Mouse (Mus musculus) limb, embryonic 11.5 days (tissue): ENCODE measurements at regions not wholly inside any gene's neighbourhood (a gene's known extent, or its start where the extent isn't known, plus 50 kb on each side); places are given as distances from the start of the nearest gene placed in this dataset.

Source experiments
- ATAC-seq: fragments of 200-750 bp; cut with Nextera tagmentation; 2 replicates; pipeline ENCODE4 v1.8.0; 2017; ENCODE audit warnings: low read depth; ENCODE audit not compliant: insufficient number of reproducible peaks, low FRiP score, low TSS enrichment
- DNase-seq: peaks from one replicate; pipeline ENCODE4 v3.0.0-alpha.2; 2015; ENCODE audit warnings: low spot score
- H3K27ac ChIP-seq: fragments of 300-500 bp; sonication (generic); replicated peaks from 2 replicates; pipeline ENCODE4 v1.5.1; 2014; ENCODE audit warnings: low read depth, mild to moderate bottlenecking, low read length
- H3K27me3 ChIP-seq: fragments of 300-500 bp; sonication (generic); 2 replicates; pipeline ENCODE4 v1.6.1; 2014; ENCODE audit warnings: mild to moderate bottlenecking, low read length, mixed read lengths; ENCODE audit not compliant: control insufficient read depth, insufficient read depth
- H3K36me3 ChIP-seq: fragments of 300-500 bp; sonication (generic); 2 replicates; pipeline ENCODE4 v1.6.1; 2014; ENCODE audit warnings: mild to moderate bottlenecking, low read length, moderate library complexity, mixed read lengths; ENCODE audit not compliant: control insufficient read depth, insufficient read depth
- H3K4me1 ChIP-seq: fragments of 300-500 bp; sonication (generic); 2 replicates; pipeline ENCODE4 v1.6.1; 2014; ENCODE audit warnings: low read length, mixed read lengths; ENCODE audit not compliant: control insufficient read depth, insufficient read depth
- H3K4me2 ChIP-seq: fragments of 300-500 bp; sonication (generic); 2 replicates; pipeline ENCODE4 v1.6.1; 2014; ENCODE audit warnings: low read depth, mild to moderate bottlenecking, moderate library complexity; ENCODE audit not compliant: severe bottlenecking
- H3K4me3 ChIP-seq: fragments of 300-500 bp; sonication (generic); 2 replicates; pipeline ENCODE4 v1.5.1; 2014; ENCODE audit warnings: low read depth, low read length
- H3K9ac ChIP-seq: fragments of 300-500 bp; sonication (generic); 2 replicates; pipeline ENCODE4 v1.6.1; 2014; ENCODE audit warnings: mild to moderate bottlenecking, low read length
- H3K9me3 ChIP-seq: fragments of 300-500 bp; sonication (generic); 2 replicates; pipeline ENCODE4 v1.6.1; 2016; ENCODE audit warnings: low read length; ENCODE audit not compliant: control insufficient read depth
- WGBS: fragments of 180-500 bp; shearing (Covaris S2); extraction: QIAGEN DNeasy Blood & Tissue Kit; methylation state at CpG from one replicate; pipeline ENCODE4 v1.1.7; 2014; 5-methylcytosine and 5-hydroxymethylcytosine counted together

GRCm38 (mm10) chr14:102828442-102828841 is 154.0 kb downstream of the Kctd12 start:
- H3K4me3 ChIP-seq, result no peak overlapping the region
- DNase-seq, result no peak
- H3K9ac ChIP-seq, result no peak overlapping the region
- no peak for ATAC-seq
- no peaks in the 10 kb centered on the region for H3K36me3 ChIP-seq
- H3K27me3 ChIP-seq, result no peaks in the 10 kb centered on the region
- H3K4me2 ChIP-seq, result no peak overlapping the region
- H3K9me3 ChIP-seq, result no peaks in the 10 kb centered on the region
- 79% methylated on average over 3 of the region's 3 CpGs for WGBS
- H3K4me1 ChIP-seq, result no peaks in the 10 kb centered on the region
- H3K27ac ChIP-seq, result no peak overlapping the region

- no peak for ATAC-seq
- no peak overlapping the region for H3K27ac ChIP-seq
- 91% methylated on average over 7 of the region's 7 CpGs for WGBS
- no peak overlapping the region for H3K9ac ChIP-seq
- DNase-seq, result no peak
- no peak overlapping the region for H3K4me2 ChIP-seq
- H3K36me3 ChIP-seq, result no peaks in the 10 kb centered on the region
- no peak overlapping the region for H3K4me3 ChIP-seq
- no peaks in the 10 kb centered on the region for H3K27me3 ChIP-seq
- H3K4me1 ChIP-seq, result no peaks in the 10 kb centered on the region
- H3K9me3 ChIP-seq, result no peaks in the 10 kb centered on the region
Measured at GRCm38 (mm10) chr14:102827756-102828384, 154.6 kb downstream of the Kctd12 start.

- ATAC-seq, result no peak
- 86% methylated on average over 7 of the region's 7 CpGs for WGBS
- no peak overlapping the region for H3K9ac ChIP-seq
Measured at GRCm38 (mm10) chr14:102825525-102825924, 156.9 kb downstream of the Kctd12 start.

GRCm38 (mm10) chr14:102820663-102821062 is 161.8 kb downstream of the Kctd12 start:
- WGBS, result 92% methylated on average over 5 of the region's 5 CpGs
- no peak overlapping the region for H3K4me2 ChIP-seq
- no peaks in the 10 kb centered on the region for H3K36me3 ChIP-seq
- H3K9ac ChIP-seq, result no peak overlapping the region
- H3K4me1 ChIP-seq, result no peaks in the 10 kb centered on the region
- no peak overlapping the region for H3K4me3 ChIP-seq
- H3K27ac ChIP-seq, result no peak overlapping the region
- no peak for ATAC-seq
- no peaks in the 10 kb centered on the region for H3K9me3 ChIP-seq
- DNase-seq, result no peak
- H3K27me3 ChIP-seq, result no peaks in the 10 kb centered on the region

More at GRCm38 (mm10) chr14:102825525-102825924, 156.9 kb downstream of the Kctd12 start:
- H3K27me3 ChIP-seq, result no peaks in the 10 kb centered on the region
- no peak overlapping the region for H3K27ac ChIP-seq
- H3K4me1 ChIP-seq, result no peaks in the 10 kb centered on the region
- no peaks in the 10 kb centered on the region for H3K9me3 ChIP-seq
- H3K4me2 ChIP-seq, result no peak overlapping the region
- H3K4me3 ChIP-seq, result no peak overlapping the region
- H3K36me3 ChIP-seq, result no peaks in the 10 kb centered on the region
- no peak for DNase-seq

GRCm38 (mm10) chr14:102811678-102812081 is 170.8 kb downstream of the Kctd12 start:
- Histone ChIP-seq H3K4me2 (no peak overlapping the region), H3K9me3 (no peaks in the 10 kb centered on the region), H3K27ac (0 out of 2 replicates have a peak overlapping the region, but pooled peaks have one; percentile 6), H3K36me3 (no peaks in the 10 kb centered on the region), H3K4me3 (no peak overlapping the region), H3K4me1 (no peaks in the 10 kb centered on the region), H3K9ac (no peak overlapping the region), H3K27me3 (no peaks in the 10 kb centered on the region)
- ATAC-seq (no peak), DNase-seq (no peak)
- WGBS, result 68% methylated on average over 5 of the region's 5 CpGs

- 82% methylated on average over 5 of the region's 5 CpGs for WGBS
- Histone ChIP-seq H3K4me2 (no peak overlapping the region), H3K9ac (no peak overlapping the region), H3K4me1 (no peaks in the 10 kb centered on the region), H3K9me3 (no peaks in the 10 kb centered on the region), H3K27ac (0 out of 2 replicates have a peak overlapping the region, but pooled peaks have one; percentile 6), H3K36me3 (no peaks in the 10 kb centered on the region), H3K4me3 (no peak overlapping the region), H3K27me3 (no peaks in the 10 kb centered on the region)
- DNase-seq (no peak), ATAC-seq (no peak)
Measured at GRCm38 (mm10) chr14:102811022-102811421, 171.4 kb downstream of the Kctd12 start.

- Histone ChIP-seq H3K4me2 (no peak overlapping the region), H3K9ac (no peak overlapping the region), H3K4me3 (no peak overlapping the region), H3K4me1 (no peaks in the 10 kb centered on the region), H3K27me3 (no peaks in the 10 kb centered on the region), H3K27ac (0 out of 2 replicates have a peak overlapping the region, but pooled peaks have one; percentile 1), H3K9me3 (no peaks in the 10 kb centered on the region), H3K36me3 (no peaks in the 10 kb centered on the region)
- DNase-seq, result peak; percentile 27
- peak; percentile 68; the same call in 1 of the 2 replicates for ATAC-seq
- WGBS, result 58% methylated on average over 7 of the region's 7 CpGs
Measured at GRCm38 (mm10) chr14:102810121-102810921, 172.1 kb downstream of the Kctd12 start.

- no peaks in the 10 kb centered on the region for H3K27me3 ChIP-seq
- H3K9me3 ChIP-seq, result no peaks in the 10 kb centered on the region
- no peak overlapping the region for H3K9ac ChIP-seq
- 68% methylated on average over 21 of the region's 21 CpGs for WGBS
- H3K27ac ChIP-seq, result 0 out of 2 replicates have a peak overlapping the region, but pooled peaks have one; percentile 18
- no peak overlapping the region for H3K4me3 ChIP-seq
- H3K36me3 ChIP-seq, result no peaks in the 10 kb centered on the region
- H3K4me1 ChIP-seq, result no peaks in the 10 kb centered on the region
- ATAC-seq (no peak), DNase-seq (peak; percentile 47)
- H3K4me2 ChIP-seq, result no peak overlapping the region
Measured at GRCm38 (mm10) chr14:102805936-102806923, 176.2 kb downstream of the Kctd12 start.
